Mouse (Mus musculus) lung, postnatal 0 days (tissue): ENCODE results near the gene Strn4. TPM values are rescaled to one million over a fixed set of nuclear protein-coding genes. Genes with fewer than 3 reads are reported as not detected.

Source experiments
- ATAC-seq: fragments of 200-750 bp; cut with Nextera tagmentation; 2 replicates; pipeline ENCODE4 v1.8.0; 2017; ENCODE audit warnings: moderate library complexity
- DNase-seq: peaks from one replicate; pipeline ENCODE4 v3.0.0-alpha.2; 2016; ENCODE audit warnings: low spot score
- H3K27ac ChIP-seq: fragments of 300-500 bp; sonication (generic); 2 replicates; pipeline ENCODE4 v1.5.1; 2014; ENCODE audit warnings: antibody characterized with exemption, mild to moderate bottlenecking, low read length, mixed read lengths
- H3K27me3 ChIP-seq: fragments of 300-500 bp; sonication (generic); replicated peaks from 2 replicates; pipeline ENCODE4 v1.6.1; 2014; ENCODE audit warnings: low read length, mixed read lengths; ENCODE audit not compliant: insufficient read depth
- H3K36me3 ChIP-seq: fragments of 300-500 bp; sonication (generic); 2 replicates; pipeline ENCODE4 v1.6.1; 2014; ENCODE audit warnings: low read length, mixed read lengths; ENCODE audit not compliant: insufficient read depth
- H3K4me1 ChIP-seq: fragments of 300-500 bp; sonication (generic); 2 replicates; pipeline ENCODE4 v1.6.1; 2014; ENCODE audit warnings: antibody characterized with exemption, low read depth, low read length, mixed read lengths; ENCODE audit not compliant: insufficient read depth
- H3K4me2 ChIP-seq: fragments of 300-500 bp; sonication (generic); replicated peaks from 2 replicates; pipeline ENCODE4 v1.6.1; 2014; ENCODE audit warnings: low read depth, mild to moderate bottlenecking, low read length, moderate library complexity, mixed read lengths
- H3K4me3 ChIP-seq: fragments of 300-500 bp; sonication (generic); 2 replicates; pipeline ENCODE4 v1.5.1; 2014; ENCODE audit warnings: low read depth, low read length
- H3K9ac ChIP-seq: fragments of 300-500 bp; sonication (generic); replicated peaks from 2 replicates; pipeline ENCODE4 v1.6.1; 2014; ENCODE audit warnings: low read depth, mild to moderate bottlenecking
- H3K9me3 ChIP-seq: fragments of 300-500 bp; sonication (generic); 2 replicates; pipeline ENCODE4 v1.6.1; 2016; ENCODE audit warnings: low read length, mixed read lengths
- CTCF ChIP-seq: IDR thresholded peaks from 2 replicates; pipeline ENCODE4 v1.5.1; 2016; ENCODE audit warnings: antibody characterized with exemption, mild to moderate bottlenecking
- EP300 ChIP-seq: IDR thresholded peaks from 2 replicates; pipeline ENCODE4 v1.6.1; 2016; ENCODE audit warnings: antibody characterized with exemption, mild to moderate bottlenecking, control low read depth
- WGBS: fragments of 180-500 bp; shearing (Covaris S2); extraction: QIAGEN DNeasy Blood & Tissue Kit; methylation state at CpG from one replicate; pipeline ENCODE4 v1.1.7; 2014; 5-methylcytosine and 5-hydroxymethylcytosine counted together
- polyA plus RNA-seq: library from polyadenylated mRNA; unstranded; fragments of >200 nt; fragmentation: Nextera tagmentation; extraction: Ambion mirVana; gene quantifications from 2 replicates; pipeline ENCODE4 v1.2.1, GENCODE M21; 2015

Gene Strn4
- polyA plus RNA-seq, 1 experiment from 2014 or later = 57.7 TPM

- no peak for TF ChIP-seq EP300
- TF ChIP-seq CTCF = no peak
- 62% methylated on average over 9 of the region's 9 CpGs for WGBS
These were observed 7.0 kb upstream of the Strn4 start for GRCm38 (mm10) chr7:16808647-16809046.

GRCm38 (mm10) chr7:16809739-16810138, 6.0 kb upstream of the Strn4 start:
- Histone ChIP-seq H3K36me3 (no peaks in the 10 kb centered on the region; the same call in 1 of the 2 replicates), H3K4me1 (0 out of 2 replicates have a peak, but pooled peaks cover 6% of the 10 kb centered on the region), H3K27me3 (no peaks in the 10 kb centered on the region), H3K9me3 (no peaks in the 10 kb centered on the region), H3K4me2 (no peak overlapping the region), H3K9ac (no peak overlapping the region), H3K27ac (no peak overlapping the region), H3K4me3 (no peak overlapping the region)
- ATAC-seq = peak; percentile 20; the same call in 1 of the 2 replicates
- 24% methylated on average over 10 of the region's 10 CpGs for WGBS
- TF ChIP-seq CTCF (peak; percentile 95), EP300 (no peak)
- peak; percentile 80 for DNase-seq

More at GRCm38 (mm10) chr7:16808647-16809046, 7.0 kb upstream of the Strn4 start:
- H3K4me3 ChIP-seq = no peak overlapping the region
- H3K27ac ChIP-seq = no peak overlapping the region
- H3K4me1 ChIP-seq = 0 out of 2 replicates have a peak, but pooled peaks cover 6% of the 10 kb centered on the region
- ATAC-seq (peak; percentile 12; the same call in 1 of the 2 replicates), DNase-seq (peak; percentile 28)
- H3K4me2 ChIP-seq = no peak overlapping the region
- no peaks in the 10 kb centered on the region; the same call in 1 of the 2 replicates for H3K36me3 ChIP-seq
- no peaks in the 10 kb centered on the region for H3K9me3 ChIP-seq
- no peaks in the 10 kb centered on the region for H3K27me3 ChIP-seq
- no peak overlapping the region for H3K9ac ChIP-seq

- DNase-seq = no peak
- no peak for ATAC-seq
- peak overlapping the region; percentile 57; the same call in 1 of the 2 replicates for H3K4me2 ChIP-seq
These were observed 5.2 kb upstream of the Strn4 start for GRCm38 (mm10) chr7:16810399-16810919.

GRCm38 (mm10) chr7:16810920-16811648, 4.6 kb upstream of the Strn4 start:
- no peaks in the 10 kb centered on the region for H3K27me3 ChIP-seq
- H3K27ac ChIP-seq = no peak overlapping the region
- H3K4me1 ChIP-seq = 0 out of 2 replicates have a peak, but pooled peaks cover 6% of the 10 kb centered on the region
- ATAC-seq (peak; percentile 47), DNase-seq (peak; percentile 26)
- H3K9ac ChIP-seq = no peak overlapping the region
- WGBS = 22% methylated on average over 81 of the region's 90 CpGs
- H3K4me3 ChIP-seq = peak overlapping the region; percentile 20; the same call in 1 of the 2 replicates
- TF ChIP-seq CTCF (peak; percentile 42), EP300 (no peak)
- H3K9me3 ChIP-seq = no peaks in the 10 kb centered on the region
- H3K36me3 ChIP-seq = no peaks in the 10 kb centered on the region; the same call in 1 of the 2 replicates
- peak overlapping the region; percentile 57 for H3K4me2 ChIP-seq

More at GRCm38 (mm10) chr7:16810399-16810919, 5.2 kb upstream of the Strn4 start:
- Histone ChIP-seq H3K4me1 (0 out of 2 replicates have a peak, but pooled peaks cover 6% of the 10 kb centered on the region), H3K9me3 (no peaks in the 10 kb centered on the region), H3K36me3 (no peaks in the 10 kb centered on the region; the same call in 1 of the 2 replicates), H3K27me3 (no peaks in the 10 kb centered on the region), H3K4me3 (0 out of 2 replicates have a peak overlapping the region, but pooled peaks have one; percentile 20), H3K27ac (no peak overlapping the region), H3K9ac (no peak overlapping the region)
- no peak for TF ChIP-seq CTCF
- no peak for TF ChIP-seq EP300
- WGBS = 61% methylated on average over 25 of the region's 28 CpGs

- peak overlapping the region; percentile 57 for H3K4me2 ChIP-seq
- H3K4me1 ChIP-seq = 0 out of 2 replicates have a peak, but pooled peaks cover 6% of the 10 kb centered on the region
- no peaks in the 10 kb centered on the region for H3K9me3 ChIP-seq
- H3K9ac ChIP-seq = no peak overlapping the region
- no peak for ATAC-seq
- no peak for TF ChIP-seq EP300
- WGBS = 39% methylated on average over 17 of the region's 17 CpGs
- H3K27ac ChIP-seq = no peak overlapping the region
- H3K27me3 ChIP-seq = no peaks in the 10 kb centered on the region
- no peaks in the 10 kb centered on the region; the same call in 1 of the 2 replicates for H3K36me3 ChIP-seq
- no peak overlapping the region; the same call in 1 of the 2 replicates for H3K4me3 ChIP-seq
- DNase-seq = no peak
These were observed 4.0 kb upstream of the Strn4 start for GRCm38 (mm10) chr7:16811649-16812070.

- 73% methylated on average over 2 of the region's 2 CpGs for WGBS
- H3K9ac ChIP-seq = no peak overlapping the region
- H3K4me3 ChIP-seq = no peak overlapping the region
- ATAC-seq (no peak), DNase-seq (peak; percentile 38)
- H3K9me3 ChIP-seq = no peaks in the 10 kb centered on the region
- H3K4me1 ChIP-seq = peaks cover 13% of the 10 kb centered on the region; the same call in 1 of the 2 replicates
- H3K27me3 ChIP-seq = no peaks in the 10 kb centered on the region
- no peak overlapping the region for H3K4me2 ChIP-seq
- no peaks in the 10 kb centered on the region; the same call in 1 of the 2 replicates for H3K36me3 ChIP-seq
- H3K27ac ChIP-seq = no peak overlapping the region
- TF ChIP-seq EP300 (no peak), CTCF (peak; percentile 60)
These were observed 3.2 kb upstream of the Strn4 start for GRCm38 (mm10) chr7:16812505-16812904.
